Mouse (Mus musculus): ENCODE results near the gene Rbm17. TPM values are rescaled to one million over a fixed set of nuclear protein-coding genes. Genes with fewer than 3 reads are reported as not detected.

The Rbm17 gene
- total and polyA plus RNA-seq, 2 experiments from 2014 or later: 76.1 to 117 TPM

DNA sequence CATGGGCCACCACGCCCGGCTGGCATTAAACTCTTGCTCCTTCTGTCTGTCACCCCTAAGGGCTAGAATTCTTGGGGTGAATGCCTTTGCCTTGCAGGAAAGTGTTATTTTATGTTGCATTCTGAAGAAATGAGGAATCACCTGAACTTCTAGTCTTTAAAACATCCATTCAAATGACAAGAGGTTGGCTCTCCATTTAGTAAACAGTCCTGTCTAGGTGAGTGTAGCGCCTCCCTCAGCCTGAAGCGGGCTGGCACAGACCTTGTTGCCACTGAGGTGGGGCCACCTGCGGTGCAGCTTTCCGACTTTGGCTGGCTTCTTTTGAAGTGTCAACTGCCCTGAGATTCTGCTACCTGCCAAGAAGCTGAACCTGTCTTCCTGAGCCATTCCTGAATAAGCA, 48.6 kb downstream of the Rbm17 start:
- no peak overlapping the region for H3K4me2 ChIP-seq (ENCODE audit: low read depth, low read length, poor library complexity, severe bottlenecking)
- ATAC-seq (ENCODE audit: low FRiP score) (no peak), DNase-seq (ENCODE audit: low spot score) (no peak)
- no peaks in the 10 kb centered on the region for H3K36me3 ChIP-seq (ENCODE audit: insufficient read depth, low read length)
- no peak for TF ChIP-seq CTCF (IDR thresholded peaks at IDR 0.05)
- no peaks in the 10 kb centered on the region for H3K4me1 ChIP-seq (ENCODE audit: insufficient read depth, low read length)
- no peak overlapping the region for H3K4me3 ChIP-seq (ENCODE audit: low read depth, low read length)
- H3K27me3 ChIP-seq (ENCODE audit: insufficient read depth, low read length): peaks cover 17% of the 10 kb centered on the region
- no peak overlapping the region for H3K9ac ChIP-seq (replicated peaks; ENCODE audit: low read length, poor library complexity, severe bottlenecking)
- WGBS: 57% methylated on average over 6 of the region's 6 CpGs
- no peaks in the 10 kb centered on the region for H3K9me3 ChIP-seq (ENCODE audit: low read length)
- H3K27ac ChIP-seq (ENCODE audit: low read depth, low read length): no peak overlapping the region

DNA sequence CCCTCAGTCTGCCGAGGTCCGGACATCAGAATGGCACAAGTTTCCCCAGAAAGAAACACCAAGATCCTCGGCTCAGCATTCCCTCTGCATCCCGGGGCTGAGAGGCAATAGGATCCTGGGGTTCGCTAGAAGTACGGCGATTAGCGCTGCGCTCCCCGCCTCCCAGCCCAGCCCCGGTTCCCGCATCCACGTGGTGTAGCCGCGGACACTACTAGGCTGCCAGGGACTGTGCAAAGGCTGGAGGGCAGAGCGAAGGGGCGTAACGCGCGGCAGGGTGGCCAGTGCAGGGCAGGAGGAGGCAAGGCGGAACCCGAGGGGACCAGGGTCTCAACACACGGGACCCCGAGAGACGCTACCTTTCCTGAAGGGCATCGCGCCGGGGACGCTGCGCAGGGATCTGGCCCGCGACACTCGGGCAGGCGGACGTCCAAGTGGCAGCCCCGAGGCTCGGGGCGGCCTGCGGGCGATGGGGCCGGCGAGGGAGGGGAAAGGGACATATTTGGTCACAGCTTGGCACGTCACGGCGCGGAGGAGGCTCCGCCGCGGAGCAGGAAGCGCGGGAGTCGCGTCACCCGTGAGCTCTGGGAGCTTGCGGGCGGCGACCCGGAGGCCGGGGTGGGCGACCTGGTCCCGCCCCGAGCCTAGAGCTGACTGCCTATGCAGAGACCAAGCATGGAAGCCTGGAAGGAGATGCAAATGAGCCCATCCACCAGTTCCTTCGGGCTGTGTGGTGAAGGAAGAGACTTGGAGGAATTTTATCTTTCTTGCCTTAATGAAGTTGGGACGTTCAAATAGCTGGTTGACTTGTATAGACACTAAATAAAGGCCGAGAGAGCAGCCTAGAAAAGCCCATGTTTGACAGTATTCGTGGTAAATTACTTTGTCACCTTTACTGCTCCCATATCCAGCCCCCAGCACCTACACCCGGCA, 50.2 kb downstream of the Rbm17 start, which contains the start of gene Pfkfb3:
Gene Pfkfb3, minus strand, starts transcription at position 607 of the 930 bp plus-strand sequence.
- DNase-seq (ENCODE audit: low spot score): peak; percentile 44
- no peaks in the 10 kb centered on the region for H3K4me1 ChIP-seq (ENCODE audit: insufficient read depth, low read length)
- H3K4me3 ChIP-seq (ENCODE audit: low read depth, low read length): peak within 1 kb of the TSS; percentile 67
- peak within 1 kb of the TSS; percentile 95 for H3K4me2 ChIP-seq (ENCODE audit: low read depth, low read length, poor library complexity, severe bottlenecking)
- 2% methylated on average over 67 of the region's 67 CpGs for WGBS
- TF ChIP-seq CTCF (IDR thresholded peaks at IDR 0.05): no peak
- no peaks in the 10 kb centered on the region for H3K36me3 ChIP-seq (ENCODE audit: insufficient read depth, low read length)
- peak within 1 kb of the TSS; percentile 74 for H3K9ac ChIP-seq (replicated peaks; ENCODE audit: low read length, poor library complexity, severe bottlenecking)
- H3K27me3 ChIP-seq (ENCODE audit: insufficient read depth, low read length): peaks cover 17% of the 10 kb centered on the region
- no peaks in the 10 kb centered on the region for H3K9me3 ChIP-seq (ENCODE audit: low read length)
- no peak within 1 kb of the TSS for H3K27ac ChIP-seq (ENCODE audit: low read depth, low read length)
- peak; percentile 86 for ATAC-seq (ENCODE audit: low FRiP score)

- H3K36me3 ChIP-seq (ENCODE audit: insufficient read depth, low read length): no peaks in the 10 kb centered on the region
- peak overlapping the region; percentile 95 for H3K4me2 ChIP-seq (ENCODE audit: low read depth, low read length, poor library complexity, severe bottlenecking)
- TF ChIP-seq CTCF (IDR thresholded peaks at IDR 0.05): no peak
- peaks cover 17% of the 10 kb centered on the region for H3K27me3 ChIP-seq (ENCODE audit: insufficient read depth, low read length)
- peak overlapping the region; percentile 67 for H3K4me3 ChIP-seq (ENCODE audit: low read depth, low read length)
- ATAC-seq (ENCODE audit: low FRiP score) (0 out of 2 replicates have a peak, but pooled peaks have one; percentile 13), DNase-seq (ENCODE audit: low spot score) (no peak)
- no peak overlapping the region for H3K27ac ChIP-seq (ENCODE audit: low read depth, low read length)
- no peaks in the 10 kb centered on the region for H3K9me3 ChIP-seq (ENCODE audit: low read length)
- WGBS: 4% methylated on average over 15 of the region's 15 CpGs
- no peaks in the 10 kb centered on the region for H3K4me1 ChIP-seq (ENCODE audit: insufficient read depth, low read length)
- H3K9ac ChIP-seq (replicated peaks; ENCODE audit: low read length, poor library complexity, severe bottlenecking): peak overlapping the region; percentile 74
Observed at GRCm38 (mm10) chr2:11552966-11553451, 50.9 kb downstream of the Rbm17 start.

DNA sequence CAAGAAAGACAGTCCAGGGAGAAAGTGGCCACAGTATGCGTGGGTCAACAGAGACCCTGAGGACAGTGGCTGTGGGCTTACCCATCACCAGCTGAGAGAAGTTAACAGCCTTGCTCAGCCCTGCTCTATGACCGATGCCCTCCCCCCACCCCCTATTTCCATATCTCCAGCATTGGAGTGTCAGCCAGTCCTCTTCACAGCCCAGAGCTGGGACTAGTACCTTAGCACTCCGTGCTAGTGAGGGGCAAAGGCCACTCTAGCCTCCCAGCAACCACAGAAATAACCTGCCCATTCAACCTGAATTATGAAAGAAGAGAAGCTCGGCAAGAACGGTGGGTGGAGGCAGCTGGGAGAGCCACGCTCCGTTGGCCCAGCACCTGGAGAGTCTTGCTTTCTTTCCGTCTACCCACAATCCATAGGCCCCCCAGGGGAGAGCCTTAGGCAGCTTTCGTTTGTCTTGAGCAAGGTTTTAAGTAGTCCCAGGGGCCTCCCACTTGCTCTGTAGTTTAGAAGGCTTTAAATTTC, 51.6 kb downstream of the Rbm17 start:
- peak; percentile 19 for DNase-seq (ENCODE audit: low spot score)

DNA sequence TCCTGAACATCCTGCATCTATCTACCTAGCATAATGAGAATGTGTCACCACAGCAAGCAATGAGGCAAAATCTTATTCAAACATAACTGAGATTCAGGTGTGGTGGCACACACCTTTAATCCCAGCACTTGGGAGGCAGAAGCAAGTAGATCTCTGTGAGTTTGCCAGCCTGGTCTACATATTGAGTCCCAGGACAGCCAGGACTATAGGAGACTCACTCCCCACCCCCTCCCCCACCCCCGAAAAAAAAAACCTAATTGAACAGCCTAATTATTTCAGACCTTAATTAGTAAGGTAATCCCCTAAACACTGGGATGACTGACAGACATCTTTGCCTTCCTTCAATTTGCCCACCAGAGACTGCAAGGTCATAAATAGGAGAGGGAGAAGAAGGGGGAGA, 52.2 kb downstream of the Rbm17 start:
- 31% methylated on average over 1 of the region's 1 CpGs for WGBS
- ATAC-seq (ENCODE audit: low FRiP score) (no peak), DNase-seq (ENCODE audit: low spot score) (no peak)
- peaks cover 17% of the 10 kb centered on the region for H3K27me3 ChIP-seq (ENCODE audit: insufficient read depth, low read length)
- no peak for TF ChIP-seq CTCF (IDR thresholded peaks at IDR 0.05)
- no peak overlapping the region for H3K4me3 ChIP-seq (ENCODE audit: low read depth, low read length)
- H3K4me2 ChIP-seq (ENCODE audit: low read depth, low read length, poor library complexity, severe bottlenecking): no peak overlapping the region
- no peak overlapping the region for H3K27ac ChIP-seq (ENCODE audit: low read depth, low read length)
- H3K9me3 ChIP-seq (ENCODE audit: low read length): no peaks in the 10 kb centered on the region
- no peak overlapping the region for H3K9ac ChIP-seq (replicated peaks; ENCODE audit: low read length, poor library complexity, severe bottlenecking)
- no peaks in the 10 kb centered on the region for H3K36me3 ChIP-seq (ENCODE audit: insufficient read depth, low read length)
- H3K4me1 ChIP-seq (ENCODE audit: insufficient read depth, low read length): no peaks in the 10 kb centered on the region

More for the DNA sequence above, 51.6 kb downstream of the Rbm17 start:
- Histone ChIP-seq H3K36me3 (ENCODE audit: insufficient read depth, low read length) (no peaks in the 10 kb centered on the region), H3K4me2 (ENCODE audit: low read depth, low read length, poor library complexity, severe bottlenecking) (peak overlapping the region; percentile 95; the same call in 1 of the 2 replicates), H3K4me1 (ENCODE audit: insufficient read depth, low read length) (no peaks in the 10 kb centered on the region), H3K9me3 (ENCODE audit: low read length) (no peaks in the 10 kb centered on the region), H3K4me3 (ENCODE audit: low read depth, low read length) (0 out of 2 replicates have a peak overlapping the region, but pooled peaks have one; percentile 67), H3K9ac (replicated peaks; ENCODE audit: low read length, poor library complexity, severe bottlenecking) (no peak overlapping the region), H3K27ac (ENCODE audit: low read depth, low read length) (no peak overlapping the region), H3K27me3 (ENCODE audit: insufficient read depth, low read length) (peaks cover 17% of the 10 kb centered on the region)
- TF ChIP-seq CTCF (IDR thresholded peaks at IDR 0.05): no peak
- no peak for ATAC-seq (ENCODE audit: low FRiP score)
- WGBS: 10% methylated on average over 9 of the region's 9 CpGs

GRCm38 (mm10) chr2:11548508-11548907, 55.4 kb downstream of the Rbm17 start:
- WGBS: 88% methylated on average over 10 of the region's 10 CpGs
- H3K4me2 ChIP-seq (ENCODE audit: low read depth, low read length, poor library complexity, severe bottlenecking): no peak overlapping the region
- ATAC-seq (ENCODE audit: low FRiP score) (no peak), DNase-seq (ENCODE audit: low spot score) (no peak)
- H3K4me1 ChIP-seq (ENCODE audit: insufficient read depth, low read length): no peaks in the 10 kb centered on the region
- H3K27ac ChIP-seq (ENCODE audit: low read depth, low read length): no peak overlapping the region
- no peak overlapping the region for H3K9ac ChIP-seq (replicated peaks; ENCODE audit: low read length, poor library complexity, severe bottlenecking)
- H3K9me3 ChIP-seq (ENCODE audit: low read length): no peaks in the 10 kb centered on the region
- peaks cover 10% of the 10 kb centered on the region; the same call in 1 of the 2 replicates for H3K27me3 ChIP-seq (ENCODE audit: insufficient read depth, low read length)
- no peaks in the 10 kb centered on the region for H3K36me3 ChIP-seq (ENCODE audit: insufficient read depth, low read length)
- no peak overlapping the region for H3K4me3 ChIP-seq (ENCODE audit: low read depth, low read length)
- TF ChIP-seq CTCF (IDR thresholded peaks at IDR 0.05): no peak

All from midbrain, postnatal 0 days (tissue).